Mouse (Mus musculus): ENCODE data around the gene Bend5. TPM values are rescaled to one million over a fixed set of nuclear protein-coding genes. Genes with fewer than 3 reads are reported as not detected.

Bend5 gene
- total and polyA plus RNA-seq, 2 experiments from 2014 or later = 7.9 to 13.8 TPM

DNA sequence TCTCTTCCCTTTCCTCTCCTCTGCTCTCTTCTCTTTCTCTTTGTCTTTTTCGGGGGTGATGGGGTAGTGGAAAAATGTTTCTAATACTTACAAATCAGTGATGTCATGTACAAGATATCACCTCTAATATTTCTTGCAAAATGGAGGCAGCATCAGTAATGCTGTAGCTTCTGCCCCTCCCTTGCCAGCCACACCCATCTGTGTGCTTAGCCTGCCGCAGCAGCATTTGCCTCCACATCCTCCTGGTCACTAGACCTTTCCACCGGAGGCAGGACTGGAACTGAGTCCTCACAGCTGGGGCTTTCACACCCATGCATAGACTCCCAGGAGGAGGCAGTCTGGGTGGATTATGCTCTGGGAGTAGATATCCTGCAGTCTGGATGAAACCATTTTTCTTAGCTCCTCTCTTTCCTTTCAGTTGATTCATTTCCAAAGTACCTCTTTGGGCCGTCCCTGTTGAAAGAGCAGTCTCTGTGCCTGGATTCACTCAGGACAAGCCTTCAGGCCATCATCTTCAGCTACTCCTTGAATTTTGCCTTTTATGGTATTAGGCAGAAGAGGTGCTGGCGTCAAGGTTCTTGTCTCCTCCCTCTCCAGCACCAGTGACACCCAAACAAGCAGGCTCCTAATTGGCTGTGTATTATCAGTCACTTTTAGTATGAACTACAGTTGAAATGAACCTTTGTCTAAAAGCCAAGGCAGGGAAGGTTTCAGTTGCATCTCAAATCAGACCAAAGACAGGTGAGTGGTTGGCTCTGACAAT, 88.3 kb downstream of the Bend5 start:
- H3K27ac ChIP-seq (ENCODE audit: low read depth) = no peak overlapping the region
- H3K36me3 ChIP-seq (replicated peaks; ENCODE audit: control insufficient read depth, insufficient read depth, low read length) = no peaks in the 10 kb centered on the region
- H3K4me1 ChIP-seq (ENCODE audit: control insufficient read depth, insufficient read depth) = no peaks in the 10 kb centered on the region
- no peaks in the 10 kb centered on the region for H3K27me3 ChIP-seq (ENCODE audit: control insufficient read depth, insufficient read depth, low read length)
- ATAC-seq (ENCODE audit: insufficient read depth, low read depth) (no peak; the same call in 1 of the 2 replicates), DNase-seq (ENCODE audit: low spot score) (no peak)
- H3K4me2 ChIP-seq (ENCODE audit: low read depth, low read length) = no peak overlapping the region
- H3K9ac ChIP-seq (replicated peaks; ENCODE audit: low read depth, low read length) = no peak overlapping the region
- no peaks in the 10 kb centered on the region for H3K9me3 ChIP-seq (replicated peaks; ENCODE audit: control insufficient read depth, low read length)
- no peak for TF ChIP-seq EP300 (IDR thresholded peaks at IDR 0.05; ENCODE audit: low read depth)
- TF ChIP-seq CTCF (IDR thresholded peaks at IDR 0.05; ENCODE audit: low read depth) = no peak
- no peak overlapping the region for H3K4me3 ChIP-seq (ENCODE audit: low read depth, low read length)
- WGBS = 38% methylated on average over 5 of the region's 5 CpGs

DNA sequence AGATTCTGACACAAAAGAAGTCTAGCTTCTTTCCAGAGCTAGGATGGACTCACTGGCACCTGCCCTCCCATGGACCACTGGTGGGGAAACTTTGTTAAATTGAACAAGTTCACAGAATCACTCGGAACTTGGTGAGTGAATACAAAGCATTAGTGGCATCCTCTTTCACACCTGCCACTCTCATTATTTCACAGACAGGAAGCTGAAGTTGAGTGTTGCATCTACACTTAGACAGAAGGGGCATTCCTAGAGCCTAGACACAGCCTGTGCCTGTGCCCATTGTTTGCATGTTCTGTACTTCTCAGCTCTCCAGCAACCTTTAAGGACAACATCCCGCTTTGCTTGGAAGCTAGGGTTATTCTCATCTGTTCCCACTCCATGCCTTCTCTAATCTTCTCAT, 90.1 kb downstream of the Bend5 start:
- no peak overlapping the region for H3K9ac ChIP-seq (replicated peaks; ENCODE audit: low read depth, low read length)
- no peaks in the 10 kb centered on the region for H3K36me3 ChIP-seq (replicated peaks; ENCODE audit: control insufficient read depth, insufficient read depth, low read length)
- ATAC-seq (ENCODE audit: insufficient read depth, low read depth) (no peak), DNase-seq (ENCODE audit: low spot score) (no peak)
- TF ChIP-seq EP300 (IDR thresholded peaks at IDR 0.05; ENCODE audit: low read depth) (no peak), CTCF (IDR thresholded peaks at IDR 0.05; ENCODE audit: low read depth) (no peak)
- no peaks in the 10 kb centered on the region for H3K27me3 ChIP-seq (ENCODE audit: control insufficient read depth, insufficient read depth, low read length)
- no peak overlapping the region for H3K4me3 ChIP-seq (ENCODE audit: low read depth, low read length)
- H3K27ac ChIP-seq (ENCODE audit: low read depth) = no peak overlapping the region
- no peak overlapping the region for H3K4me2 ChIP-seq (ENCODE audit: low read depth, low read length)
- WGBS = 82% methylated on average over 2 of the region's 2 CpGs
- H3K4me1 ChIP-seq (ENCODE audit: control insufficient read depth, insufficient read depth) = no peaks in the 10 kb centered on the region
- H3K9me3 ChIP-seq (replicated peaks; ENCODE audit: control insufficient read depth, low read length) = no peaks in the 10 kb centered on the region

All from heart, postnatal 0 days (tissue).